Mouse (Mus musculus): ENCODE measurements around the gene Uqcrc2. TPM values are rescaled to one million over a fixed set of nuclear protein-coding genes. Genes with fewer than 3 reads are reported as not detected.

The Uqcrc2 gene
- 98.0 TPM for polyA plus RNA-seq (2017; shearing (Covaris generic))

GRCm38 (mm10) chr7:120634711-120635361 lies at the start of gene Uqcrc2:
Gene Uqcrc2 (plus strand): TSS chr7:120635176.

GRCm38 (mm10) chr7:120670153-120670875 lies 35.3 kb downstream of the Uqcrc2 start, which contains the start of gene Pdzd9:
Gene Pdzd9 (minus strand): TSS chr7:120670343.

GRCm38 (mm10) chr7:120677001-120677643 lies 42.1 kb downstream of the Uqcrc2 start, which contains the start of gene Mosmo:
Gene Mosmo (plus strand): TSS chr7:120677618.

Other genes with a start within 250 kb of the Uqcrc2 start
- not detected for gene Abca16, start 225.5 kb upstream of the Uqcrc2 start, polyA plus RNA-seq (2017; shearing (Covaris generic))
- gene Pdzd9, start 35.2 kb downstream of the Uqcrc2 start, polyA plus RNA-seq (2017; shearing (Covaris generic)) = 0.29 TPM
- 17.2 TPM for gene Mosmo, start 42.4 kb downstream of the Uqcrc2 start, polyA plus RNA-seq (2017; shearing (Covaris generic))
- not detected for gene Vwa3a, start 104.1 kb downstream of the Uqcrc2 start, polyA plus RNA-seq (2017; shearing (Covaris generic))
- not detected for gene Gm5737, start 177.2 kb downstream of the Uqcrc2 start, polyA plus RNA-seq (2017; shearing (Covaris generic))
- 2.0 TPM for gene Eef2k, start 207.7 kb downstream of the Uqcrc2 start, polyA plus RNA-seq (2017; shearing (Covaris generic))

All from effector memory CD4-positive, alpha-beta T cell, adult 5 months (primary cell).